Mouse (Mus musculus) right cerebral cortex, postnatal 4 days (tissue): ENCODE data around the gene Dync2h1.
"Not testable (repeated sequence)": the region's sequence is repeated elsewhere in the genome, so short reads cannot be mapped to it uniquely, and the experiment has no call there.

Experiments used
- DNase-seq: peaks from one replicate; pipeline ENCODE4 v3.0.0-alpha.2; 2022

The Dync2h1 gene

GRCm38 (mm10) chr9:7184172-7184896 lies at the start of gene Dync2h1, which contains the start of gene Dcun1d5:
Gene Dync2h1 (minus strand): TSS chr9:7184446.
Gene Dcun1d5 (plus strand): TSS chr9:7184520.
- peak; percentile 88 for DNase-seq

- no peak for DNase-seq
Observed at GRCm38 (mm10) chr9:7221460-7221859, 37.2 kb upstream of the Dync2h1 start.

DNA sequence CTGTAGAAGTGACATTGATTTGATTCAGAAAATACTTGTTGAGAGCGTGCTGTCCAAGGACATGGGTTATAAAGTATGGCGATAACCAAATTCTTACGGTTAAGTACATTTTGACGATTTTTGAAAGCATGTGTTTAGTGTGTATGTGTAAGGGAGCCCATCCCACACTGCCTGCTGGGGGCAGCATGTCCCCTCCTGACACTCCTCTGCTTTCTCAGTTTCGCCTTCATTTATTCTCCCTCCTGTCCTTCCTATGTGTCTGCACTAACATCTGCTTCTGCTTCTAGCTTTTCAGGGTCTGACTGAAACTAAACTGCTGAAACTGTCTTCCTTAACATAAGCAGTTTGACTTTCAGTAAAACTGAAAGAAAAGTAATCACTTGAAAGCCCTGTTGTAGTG lies 36.8 kb upstream of the Dync2h1 start:
- no peak for DNase-seq

- DNase-seq: no peak
Observed at GRCm38 (mm10) chr9:7216240-7216639, 32.0 kb upstream of the Dync2h1 start.

GRCm38 (mm10) chr9:7190694-7191093 lies 6.4 kb upstream of the Dync2h1 start:
- DNase-seq: not testable (repeated sequence)

GRCm38 (mm10) chr9:7184897-7185291 lies 648 bp upstream of the Dync2h1 start:
- DNase-seq: peak; percentile 45

GRCm38 (mm10) chr9:7176618-7177610 lies 7.3 kb downstream of the Dync2h1 start:
- peak; percentile 85 for DNase-seq

DNA sequence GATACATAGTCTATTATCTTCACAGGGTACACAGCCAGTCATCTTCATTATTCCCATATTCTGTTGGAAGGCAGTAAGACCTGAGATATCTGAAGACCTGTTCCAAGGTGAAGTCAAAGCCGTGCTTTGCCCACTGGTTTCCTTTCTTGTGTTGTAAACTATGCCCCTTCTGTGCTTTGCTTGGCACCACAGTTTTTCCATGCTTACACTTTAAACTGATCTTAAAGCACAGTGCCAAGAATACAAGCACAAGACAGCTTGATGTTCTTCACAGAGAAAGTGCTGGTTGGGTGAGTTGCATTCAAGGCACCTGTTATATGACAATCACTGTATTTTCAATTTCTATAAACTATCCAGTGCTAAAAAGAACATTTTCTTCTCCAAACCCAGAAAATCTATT lies 10.5 kb downstream of the Dync2h1 start:
- DNase-seq: no peak

DNA sequence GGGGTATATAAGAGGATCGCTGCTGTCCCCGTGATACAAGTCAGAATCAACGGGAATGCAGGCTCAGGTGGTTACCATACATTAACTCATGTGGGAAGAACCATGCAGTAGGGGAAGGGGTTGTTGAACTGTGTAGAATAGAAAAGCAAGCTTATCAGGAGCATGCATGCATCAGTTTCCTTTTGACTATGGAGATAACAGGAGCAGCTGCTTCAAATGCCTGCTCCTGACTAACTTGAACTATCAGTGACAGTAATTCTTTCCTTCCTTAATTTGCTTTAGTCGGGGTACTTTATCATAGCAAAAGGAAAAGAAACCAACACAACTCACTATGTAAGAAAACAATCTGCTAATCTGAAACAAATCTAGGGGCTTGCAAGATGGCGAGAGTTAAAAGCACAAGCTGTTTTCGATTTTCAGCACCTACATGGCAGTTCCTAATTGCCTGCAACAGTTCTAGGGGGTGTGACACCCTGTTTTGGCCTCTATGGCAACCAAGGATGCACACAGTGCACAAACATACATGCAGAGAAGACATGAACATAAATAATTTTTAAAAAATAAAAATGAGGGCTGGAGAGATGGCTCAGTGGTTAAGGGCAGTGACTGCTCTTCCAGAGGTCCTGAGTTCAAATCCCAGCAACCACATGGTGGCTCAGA lies 16.8 kb downstream of the Dync2h1 start:
- DNase-seq: no peak

- DNase-seq: no peak
Observed at GRCm38 (mm10) chr9:7160688-7161087, 23.6 kb downstream of the Dync2h1 start.

GRCm38 (mm10) chr9:7159718-7160117 lies 24.5 kb downstream of the Dync2h1 start:
- DNase-seq: no peak

- DNase-seq: no peak
Observed at GRCm38 (mm10) chr9:7158605-7159004, 25.6 kb downstream of the Dync2h1 start.

GRCm38 (mm10) chr9:7154391-7154790 lies 29.9 kb downstream of the Dync2h1 start:
- DNase-seq: no peak

DNA sequence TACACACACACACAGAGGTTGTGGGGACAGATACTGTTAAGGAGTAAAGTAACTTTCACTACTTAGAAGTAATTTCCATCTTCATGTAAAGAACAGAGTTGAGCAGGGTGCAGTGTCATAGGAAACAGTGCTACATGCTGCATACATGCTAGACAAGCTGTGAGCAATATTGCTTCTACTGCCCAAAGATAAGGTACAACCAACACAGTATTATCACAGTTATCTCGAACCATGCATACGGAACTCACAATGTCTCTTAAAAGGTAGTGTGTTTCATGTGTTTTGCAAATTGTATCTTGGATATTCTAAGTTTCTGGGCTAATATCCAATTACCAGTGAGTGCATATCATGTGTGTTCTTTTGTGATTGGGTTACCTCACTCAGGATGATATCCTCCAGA lies 61.4 kb downstream of the Dync2h1 start:
- no peak for DNase-seq

DNA sequence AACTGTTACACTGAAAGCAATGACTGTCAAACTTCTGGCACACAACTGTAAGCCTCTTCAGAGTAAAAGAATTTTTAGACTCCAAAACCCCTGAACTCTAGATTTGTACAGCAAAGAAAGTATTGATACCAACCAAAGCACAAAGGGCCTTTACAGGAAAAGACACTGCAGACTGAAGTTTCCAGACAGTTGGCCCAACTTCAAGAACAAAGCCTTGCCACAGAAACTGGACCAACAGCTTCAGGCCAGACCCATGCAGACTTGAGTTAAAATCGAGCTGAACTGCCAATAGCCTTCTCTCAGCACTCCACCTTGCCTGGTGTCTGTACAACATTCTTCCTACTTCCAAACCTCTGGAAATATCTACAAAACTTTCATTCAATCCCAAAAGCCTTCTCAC lies 74.1 kb downstream of the Dync2h1 start:
- DNase-seq: no peak

DNA sequence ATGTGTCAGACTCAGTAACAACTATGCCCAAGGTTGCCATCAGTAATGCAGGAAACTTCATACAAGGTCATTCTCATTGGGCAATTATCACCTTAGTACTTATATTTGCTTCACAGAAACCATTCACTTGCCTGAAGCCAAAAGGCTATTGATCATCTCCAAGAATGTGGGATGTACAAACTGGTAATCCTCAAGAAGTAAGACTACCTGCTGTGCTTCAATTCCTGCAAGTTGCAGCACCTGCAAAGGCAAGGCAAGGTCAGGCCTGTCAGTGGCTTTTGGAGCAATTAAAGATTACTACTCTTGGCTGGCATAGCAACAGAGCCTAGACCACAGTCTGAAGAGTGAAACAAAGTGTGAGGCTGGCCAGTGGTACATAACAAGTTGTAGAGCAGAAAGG lies 82.9 kb downstream of the Dync2h1 start:
- DNase-seq: no peak

DNA sequence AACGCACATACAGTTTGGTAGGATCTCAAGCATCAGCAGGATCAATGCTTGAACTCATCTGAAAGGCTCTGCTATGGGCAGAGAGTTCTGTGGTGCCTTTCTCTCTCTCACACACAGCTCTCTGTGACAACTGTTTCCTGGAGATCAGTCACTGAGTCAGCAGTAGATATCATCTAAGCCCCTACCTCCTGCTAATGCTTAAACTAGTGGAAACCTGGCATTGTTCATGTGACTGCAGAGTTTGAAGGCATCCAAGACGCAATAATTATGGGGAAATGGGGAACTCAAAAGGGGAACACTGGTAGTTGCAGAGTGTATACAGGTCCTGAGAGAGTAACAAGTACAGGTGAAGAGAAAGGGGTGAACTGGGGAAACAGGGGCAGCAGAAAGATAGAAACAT lies 109.6 kb downstream of the Dync2h1 start:
- no peak for DNase-seq

DNA sequence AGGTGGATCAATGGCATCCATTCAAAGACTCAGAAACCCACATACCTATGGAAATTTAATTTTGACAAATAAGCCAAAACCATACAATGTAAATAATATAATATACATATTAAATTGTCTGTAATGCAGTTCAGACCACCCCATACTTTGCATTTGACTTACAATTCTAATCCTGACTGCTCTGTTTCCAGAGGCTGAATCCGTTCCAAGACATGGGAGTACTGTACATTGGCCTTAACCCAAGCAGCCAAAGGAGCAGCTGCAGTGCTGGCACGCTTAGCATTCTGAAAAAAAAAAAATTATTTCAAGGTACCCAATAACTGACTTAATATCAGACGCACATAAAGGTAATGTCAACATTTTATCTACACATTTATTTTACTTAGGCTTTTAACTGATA lies 113.4 kb downstream of the Dync2h1 start:
- no peak for DNase-seq

GRCm38 (mm10) chr9:7050588-7050987 lies 133.7 kb downstream of the Dync2h1 start:
- DNase-seq: peak; percentile 10

DNA sequence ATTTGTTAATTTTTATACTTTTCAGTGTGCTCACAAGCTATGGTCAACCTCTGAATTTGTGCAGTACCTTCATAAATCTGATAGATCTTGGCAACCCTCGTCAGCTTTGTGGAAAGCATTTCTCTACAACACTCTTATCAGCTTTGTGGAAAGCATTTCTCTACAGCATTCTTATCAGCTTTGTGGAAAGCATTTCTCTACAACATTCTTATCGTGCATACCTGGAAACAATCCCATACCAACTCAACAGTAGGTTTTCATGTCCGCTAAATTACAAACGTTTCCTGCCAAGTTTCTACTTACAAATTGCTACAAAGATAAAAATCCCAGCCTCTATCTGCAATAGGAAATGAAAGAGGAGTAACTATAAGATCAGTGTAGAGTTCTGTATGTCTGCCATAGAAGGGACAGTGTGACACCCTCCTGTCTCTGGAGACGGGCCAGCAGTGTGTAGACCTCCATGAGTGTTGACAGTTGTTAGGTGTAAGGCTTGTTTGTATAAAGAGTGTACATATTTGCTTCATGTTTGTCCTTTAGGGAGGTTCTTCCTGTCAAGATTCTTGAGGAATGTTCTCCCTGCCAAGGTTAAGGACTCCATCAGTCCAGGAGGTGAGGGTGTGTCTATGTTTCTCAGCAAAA lies 141.5 kb downstream of the Dync2h1 start:
- no peak for DNase-seq

- DNase-seq: no peak
Observed at GRCm38 (mm10) chr9:7041231-7041630, 143.0 kb downstream of the Dync2h1 start.

GRCm38 (mm10) chr9:7032553-7032952 lies 151.7 kb downstream of the Dync2h1 start:
- no peak for DNase-seq

DNA sequence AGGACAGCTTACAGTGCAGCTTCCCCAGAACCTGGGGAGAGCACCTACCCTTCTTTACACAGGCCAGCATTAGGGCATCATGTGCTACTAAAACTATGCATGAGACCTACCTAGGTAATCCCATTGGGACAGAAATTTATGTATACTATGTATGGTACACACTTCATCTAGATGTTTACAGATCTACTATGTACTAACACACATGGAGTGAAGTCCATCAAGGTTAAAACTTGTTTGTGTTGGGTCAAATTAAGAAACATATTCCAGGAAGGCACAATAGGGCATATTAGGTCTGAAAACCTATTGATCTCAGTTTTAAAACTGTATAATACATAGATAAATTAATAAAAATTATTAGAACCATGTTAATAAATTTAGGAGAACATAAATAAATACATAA lies 168.6 kb downstream of the Dync2h1 start:
- no peak for DNase-seq
